Mouse (Mus musculus) thymus, adult 2 months (tissue): ENCODE results near the gene Sugp1. TPM values are rescaled to one million over a fixed set of nuclear protein-coding genes. Genes with fewer than 3 reads are reported as not detected.
A peak's percentile ranks its signal among the peaks of the same experiment; 100 is the strongest.

Experiments
- DNase-seq: peaks from one replicate; pipeline ENCODE4 v3.0.0; 2021
- H3K27ac ChIP-seq: fragments of 200-500 bp; 2 replicates; pipeline ENCODE4 v1.5.1; 2012; ENCODE audit warnings: low read length, control low read depth; ENCODE audit not compliant: control insufficient read depth, insufficient read depth
- H3K27me3 ChIP-seq: fragments of 200-500 bp; 2 replicates; pipeline ENCODE4 v1.6.1; 2012; ENCODE audit warnings: mild to moderate bottlenecking, low read length, moderate library complexity, mixed read lengths; ENCODE audit not compliant: control insufficient read depth, insufficient read depth
- H3K36me3 ChIP-seq: fragments of 200-500 bp; 2 replicates; pipeline ENCODE4 v1.6.1; 2012; ENCODE audit warnings: mild to moderate bottlenecking, low read length, moderate library complexity; ENCODE audit not compliant: control insufficient read depth, insufficient read depth
- H3K4me1 ChIP-seq: fragments of 200-500 bp; replicated peaks from 2 replicates; pipeline ENCODE4 v1.6.1; 2012; ENCODE audit warnings: low read length; ENCODE audit not compliant: control insufficient read depth, insufficient read depth
- H3K4me3 ChIP-seq: fragments of 200-500 bp; 2 replicates; pipeline ENCODE4 v1.5.1; 2012; ENCODE audit warnings: mild to moderate bottlenecking, low read length, control low read depth, moderate library complexity; ENCODE audit not compliant: control insufficient read depth, insufficient read depth
- CTCF ChIP-seq: fragments of 200-500 bp; IDR thresholded peaks from 2 replicates; pipeline ENCODE4 v1.5.1; 2012; ENCODE audit warnings: mild to moderate bottlenecking, control low read depth, low read length, moderate library complexity, borderline replicate concordance; ENCODE audit not compliant: control insufficient read depth, poor library complexity, insufficient read depth; ENCODE audit errors: extremely low read depth
- POLR2A ChIP-seq: fragments of 200-500 bp; IDR thresholded peaks from 2 replicates; pipeline ENCODE4 v1.6.1; 2012; ENCODE audit warnings: mild to moderate bottlenecking, low read length, control low read depth, moderate library complexity; ENCODE audit not compliant: control insufficient read depth, poor library complexity, insufficient read depth; ENCODE audit errors: extremely low read depth
- WGBS: fragments of 180-500 bp; shearing (Covaris S2); methylation state at CpG from one replicate; pipeline ENCODE4 v1.1.7; 2018; 5-methylcytosine and 5-hydroxymethylcytosine counted together
- polyA plus RNA-seq: library from polyadenylated mRNA; depleted of rRNA; stranded (reverse); fragments of >200 nt; gene quantifications from 2 replicates; pipeline ENCODE4 v1.2.3, GENCODE M21; 2012; rRNA removed

Gene Sugp1
- polyA plus RNA-seq, 1 experiment = 17.8 TPM

DNA sequence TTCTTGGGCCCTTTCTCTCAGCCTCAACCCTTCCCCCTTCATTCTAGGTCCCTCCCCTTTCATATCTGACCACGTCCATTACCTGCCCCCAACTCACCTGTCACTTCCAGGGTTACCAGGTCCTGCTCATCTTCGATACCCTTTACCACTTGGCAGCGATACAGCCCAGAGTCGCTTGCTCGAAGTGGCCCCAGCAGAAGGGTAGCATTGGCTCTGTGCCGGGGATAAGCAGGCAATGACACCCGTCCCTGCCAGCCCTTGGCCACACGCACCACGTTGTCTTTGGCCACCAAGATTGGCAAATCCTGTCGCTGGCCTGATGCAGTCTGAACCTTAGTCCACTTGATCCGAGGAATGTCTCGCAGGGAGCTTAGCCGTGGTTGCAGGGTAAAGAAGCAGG lies 72.3 kb downstream of the Sugp1 start:
- DNase-seq = no peak
- Histone ChIP-seq H3K27ac (no peak overlapping the region), H3K4me3 (no peak overlapping the region), H3K36me3 (no peaks in the 10 kb centered on the region), H3K4me1 (no peaks in the 10 kb centered on the region), H3K27me3 (peaks cover 12% of the 10 kb centered on the region; the same call in 1 of the 2 replicates)
- 70% methylated on average over 13 of the region's 13 CpGs for WGBS
- TF ChIP-seq POLR2A (no peak), CTCF (no peak)

- Histone ChIP-seq H3K27me3 (peaks cover 6% of the 10 kb centered on the region; the same call in 1 of the 2 replicates), H3K4me1 (no peaks in the 10 kb centered on the region), H3K27ac (no peak overlapping the region), H3K4me3 (no peak overlapping the region), H3K36me3 (no peaks in the 10 kb centered on the region)
- peak; percentile 26 for DNase-seq
- no peak for TF ChIP-seq CTCF
- TF ChIP-seq POLR2A = no peak
- WGBS = 8% methylated on average over 9 of the region's 9 CpGs
Measured at GRCm38 (mm10) chr8:70117611-70118010, 75.0 kb downstream of the Sugp1 start.

- Histone ChIP-seq H3K27me3 (no peaks in the 10 kb centered on the region; the same call in 1 of the 2 replicates), H3K4me1 (no peaks in the 10 kb centered on the region), H3K27ac (no peak overlapping the region), H3K4me3 (no peak overlapping the region), H3K36me3 (no peaks in the 10 kb centered on the region)
- DNase-seq = no peak
- 28% methylated on average over 17 of the region's 17 CpGs for WGBS
- TF ChIP-seq CTCF (no peak), POLR2A (no peak)
Measured at GRCm38 (mm10) chr8:70118726-70119700, 76.4 kb downstream of the Sugp1 start.

DNA sequence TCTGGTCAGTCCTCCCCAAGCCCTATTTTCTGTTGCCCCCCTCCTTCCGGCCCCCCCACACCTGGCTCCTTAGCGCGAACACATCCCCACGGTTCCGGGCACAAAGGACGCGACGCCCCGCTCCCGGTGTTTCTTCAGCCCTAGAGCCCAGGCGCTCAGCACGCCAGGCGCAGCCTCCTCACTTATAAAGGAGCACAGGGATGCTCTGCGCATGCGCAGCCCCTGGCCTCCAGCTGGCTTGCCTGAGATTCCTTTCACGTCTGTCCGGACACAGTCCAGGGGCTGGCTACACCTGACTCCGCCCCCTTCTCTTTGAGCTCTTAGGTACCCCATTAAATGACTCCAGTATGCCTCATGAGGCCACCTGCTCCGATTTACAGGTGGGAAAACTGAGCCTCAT lies 78.1 kb downstream of the Sugp1 start, which contains the start of gene Ncan:
TSS of gene Ncan (minus strand) at position 207 of the 400 bp plus-strand sequence.
- Histone ChIP-seq H3K4me3 (no peak within 1 kb of the TSS), H3K4me1 (no peaks in the 10 kb centered on the region), H3K27ac (no peak within 1 kb of the TSS), H3K36me3 (no peaks in the 10 kb centered on the region), H3K27me3 (no peaks in the 10 kb centered on the region; the same call in 1 of the 2 replicates)
- TF ChIP-seq POLR2A (no peak), CTCF (no peak)
- DNase-seq = peak; percentile 13
- 6% methylated on average over 19 of the region's 19 CpGs for WGBS

Other genes starting within 250 kb of the Sugp1 start
- gene Gmip, start 234.1 kb upstream of the Sugp1 start, polyA plus RNA-seq = 169 and 195 TPM in 2 replicates
- gene Lpar2, start 220.4 kb upstream of the Sugp1 start, polyA plus RNA-seq = 10.3 and 12.0 TPM in 2 replicates
- 29.0 and 34.2 TPM in 2 replicates for gene Pbx4, start 210.3 kb upstream of the Sugp1 start, polyA plus RNA-seq
- gene Cilp2, start 155.1 kb upstream of the Sugp1 start, polyA plus RNA-seq = 0.75 and 2.2 TPM in 2 replicates
- gene Tssk6, start 140.6 kb upstream of the Sugp1 start, polyA plus RNA-seq = 1.3 and 1.8 TPM in 2 replicates
- 120 and 150 TPM in 2 replicates for gene Ndufa13, start 140.3 kb upstream of the Sugp1 start, polyA plus RNA-seq
- gene Yjefn3, start 140.1 kb upstream of the Sugp1 start, polyA plus RNA-seq = 8.0 and 11.7 TPM in 2 replicates
- 84.5 and 116 TPM in 2 replicates for gene Gatad2a, start 46.4 kb upstream of the Sugp1 start, polyA plus RNA-seq
- gene Mau2, start 79 bp upstream of the Sugp1 start, polyA plus RNA-seq = 186 and 190 TPM in 2 replicates
- 5.1 and 5.9 TPM in 2 replicates for gene Tm6sf2, start 30.1 kb downstream of the Sugp1 start, polyA plus RNA-seq
- 0.11 and 0.15 TPM in 2 replicates for gene Hapln4, start 40.6 kb downstream of the Sugp1 start, polyA plus RNA-seq
- gene Ncan, start 78.1 kb downstream of the Sugp1 start, polyA plus RNA-seq = 0.05 and 0.08 TPM in 2 replicates
- gene Nr2c2ap, start 88.5 kb downstream of the Sugp1 start, polyA plus RNA-seq = 20.7 and 26.9 TPM in 2 replicates
- 49.7 and 58.2 TPM in 2 replicates for gene Rfxank, start 96.3 kb downstream of the Sugp1 start, polyA plus RNA-seq
- gene Borcs8, start 96.7 kb downstream of the Sugp1 start, polyA plus RNA-seq = 174 and 178 TPM in 2 replicates
- 3.5 and 3.6 TPM in 2 replicates for gene Mef2b, start 96.9 kb downstream of the Sugp1 start, polyA plus RNA-seq
- gene Tmem161a, start 129.5 kb downstream of the Sugp1 start, polyA plus RNA-seq = 144 and 156 TPM in 2 replicates
- 59.1 and 66.6 TPM in 2 replicates for gene Slc25a42, start 169.5 kb downstream of the Sugp1 start, polyA plus RNA-seq
- 98.2 and 103 TPM in 2 replicates for gene Sugp2, start 191.4 kb downstream of the Sugp1 start, polyA plus RNA-seq
- gene Armc6, start 191.7 kb downstream of the Sugp1 start, polyA plus RNA-seq = 24.3 and 25.4 TPM in 2 replicates
- gene Homer3, start 240.0 kb downstream of the Sugp1 start, polyA plus RNA-seq = 60.6 and 67.6 TPM in 2 replicates